Mouse (Mus musculus): ENCODE data around the gene Lrrc27. TPM values are rescaled to one million over a fixed set of nuclear protein-coding genes. Genes with fewer than 3 reads are reported as not detected.

The Lrrc27 gene
- polyA plus RNA-seq, 1 experiment from 2014 or later: 0.62 TPM

GRCm38 (mm10) chr7:139188634-139189207 is 24.1 kb upstream of the Lrrc27 start:
- Histone ChIP-seq H3K9me3 (replicated peaks) (no peaks in the 10 kb centered on the region), H3K4me1 (replicated peaks) (peaks cover 14% of the 10 kb centered on the region), H3K36me3 (no peaks in the 10 kb centered on the region), H3K27me3 (peaks cover 59% of the 10 kb centered on the region), H3K27ac (no peak overlapping the region), H3K4me2 (peak overlapping the region; percentile 76), H3K4me3 (replicated peaks) (peak overlapping the region; percentile 57), H3K9ac (no peak overlapping the region)
- ATAC-seq (ENCODE audit: low read depth) (peak; percentile 48; the same call in 1 of the 2 replicates), DNase-seq (no peak)
- WGBS (ENCODE audit: insufficient replicate concordance): 2% methylated on average over 23 of the region's 23 CpGs

DNA sequence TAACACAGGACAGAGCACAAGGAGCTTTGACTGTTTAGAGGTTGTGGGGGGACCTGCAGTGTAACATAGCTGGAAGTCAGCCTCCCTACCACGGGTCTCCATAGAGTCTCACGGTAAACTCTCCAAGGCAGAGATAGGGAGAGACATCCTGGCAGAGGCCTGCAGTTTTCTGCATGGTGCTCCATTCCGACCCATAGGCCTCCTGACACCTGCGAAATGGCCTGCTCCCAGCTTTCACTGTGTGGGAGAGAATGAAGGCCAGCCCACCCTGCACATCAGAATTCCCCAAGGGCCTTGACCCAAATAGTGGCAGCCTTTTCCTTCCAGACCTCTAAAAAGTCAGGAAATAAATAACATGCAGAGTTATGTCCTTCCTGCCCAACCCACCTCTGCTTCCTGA is 22.2 kb upstream of the Lrrc27 start:
- DNase-seq (no peak), ATAC-seq (ENCODE audit: low read depth) (no peak)
- no peak overlapping the region for H3K27ac ChIP-seq
- no peaks in the 10 kb centered on the region for H3K9me3 ChIP-seq (replicated peaks)
- H3K4me3 ChIP-seq (replicated peaks): no peak overlapping the region
- no peak overlapping the region for H3K4me2 ChIP-seq
- 67% methylated on average over 4 of the region's 4 CpGs for WGBS (ENCODE audit: insufficient replicate concordance)
- H3K36me3 ChIP-seq: no peaks in the 10 kb centered on the region
- no peak overlapping the region for H3K9ac ChIP-seq
- peaks cover 14% of the 10 kb centered on the region for H3K4me1 ChIP-seq (replicated peaks)
- H3K27me3 ChIP-seq: peaks cover 47% of the 10 kb centered on the region

DNA sequence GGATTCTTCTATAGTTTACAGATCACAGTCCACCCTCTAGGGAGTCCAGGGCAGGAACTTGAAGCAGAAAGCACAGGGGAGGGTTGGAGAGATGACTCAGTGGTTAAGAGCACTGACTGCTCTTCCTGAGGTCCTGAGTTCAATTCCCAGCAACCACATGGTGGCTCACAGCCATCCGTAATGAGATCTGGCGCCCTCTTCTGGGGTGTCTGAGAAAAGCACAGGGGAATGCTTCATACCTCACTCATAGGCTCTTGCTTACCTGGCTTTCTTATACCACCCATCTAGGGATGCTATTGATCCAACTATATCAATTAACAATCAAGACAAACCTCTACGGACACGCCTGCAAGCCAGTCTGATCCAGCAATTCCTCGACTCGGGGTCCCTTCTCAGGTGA is 21.2 kb upstream of the Lrrc27 start:
- Histone ChIP-seq H3K4me1 (replicated peaks) (peaks cover 14% of the 10 kb centered on the region), H3K36me3 (no peaks in the 10 kb centered on the region), H3K4me2 (no peak overlapping the region), H3K27ac (no peak overlapping the region), H3K4me3 (replicated peaks) (no peak overlapping the region), H3K27me3 (peaks cover 37% of the 10 kb centered on the region), H3K9ac (no peak overlapping the region), H3K9me3 (replicated peaks) (no peaks in the 10 kb centered on the region)
- WGBS (ENCODE audit: insufficient replicate concordance): 49% methylated on average over 6 of the region's 6 CpGs
- DNase-seq (no peak), ATAC-seq (ENCODE audit: low read depth) (no peak)

- no peaks in the 10 kb centered on the region for H3K36me3 ChIP-seq
- no peaks in the 10 kb centered on the region for H3K9me3 ChIP-seq (replicated peaks)
- 28% methylated on average over 4 of the region's 4 CpGs for WGBS (ENCODE audit: insufficient replicate concordance)
- no peak overlapping the region for H3K4me3 ChIP-seq (replicated peaks)
- no peaks in the 10 kb centered on the region for H3K4me1 ChIP-seq (replicated peaks)
- H3K27me3 ChIP-seq: peaks cover 24% of the 10 kb centered on the region
- H3K27ac ChIP-seq: no peak overlapping the region
- no peak for DNase-seq
- H3K4me2 ChIP-seq: no peak overlapping the region
- ATAC-seq (ENCODE audit: low read depth): no peak
- H3K9ac ChIP-seq: no peak overlapping the region
Observed at GRCm38 (mm10) chr7:139197022-139197421, 15.8 kb upstream of the Lrrc27 start.

DNA sequence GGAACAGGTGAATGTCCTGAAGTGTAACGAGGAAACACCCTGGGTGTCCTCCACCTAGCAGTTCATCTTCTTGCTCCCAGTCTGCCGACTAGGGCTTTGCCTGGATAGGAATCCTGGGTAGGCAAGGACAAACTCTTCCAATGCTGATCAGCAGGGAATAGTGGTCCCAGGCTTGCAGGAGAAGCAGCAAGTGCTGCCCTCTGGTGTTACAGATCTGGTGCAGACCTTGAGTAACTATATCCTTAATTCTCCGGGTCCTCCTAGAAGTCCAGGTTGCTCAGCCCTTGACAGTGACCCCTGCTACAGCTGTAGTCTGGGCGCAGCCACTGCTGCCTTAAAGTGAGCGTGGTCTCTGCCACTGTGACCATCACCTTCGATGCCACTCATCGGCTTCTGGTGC is 12.7 kb upstream of the Lrrc27 start:
- Histone ChIP-seq H3K9ac (no peak overlapping the region), H3K27ac (no peak overlapping the region), H3K27me3 (peaks cover 29% of the 10 kb centered on the region), H3K4me1 (replicated peaks) (no peaks in the 10 kb centered on the region), H3K36me3 (no peaks in the 10 kb centered on the region), H3K4me3 (replicated peaks) (no peak overlapping the region), H3K9me3 (replicated peaks) (no peaks in the 10 kb centered on the region), H3K4me2 (no peak overlapping the region)
- DNase-seq: no peak
- WGBS (ENCODE audit: insufficient replicate concordance): 21% methylated on average over 7 of the region's 7 CpGs
- ATAC-seq (ENCODE audit: low read depth): no peak

DNA sequence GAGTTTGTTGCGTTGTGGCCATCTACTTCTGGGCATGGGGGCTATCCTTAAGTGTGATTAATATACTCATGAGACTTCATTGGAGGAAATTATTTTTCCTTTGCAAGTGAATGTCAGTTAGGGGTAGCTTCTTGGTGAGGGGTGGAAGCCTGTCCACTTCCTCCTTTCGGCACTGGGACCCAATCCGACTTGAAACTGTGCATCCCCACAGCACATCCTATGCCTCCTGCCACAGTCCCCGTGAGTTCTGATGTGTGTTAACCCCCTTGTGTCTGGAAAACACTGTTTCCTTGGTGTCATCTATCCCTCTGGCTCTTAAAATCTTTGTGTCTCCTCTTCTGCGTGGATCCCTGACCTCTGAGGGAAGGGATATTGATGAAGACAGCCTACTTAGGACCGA is 11.6 kb upstream of the Lrrc27 start:
- Histone ChIP-seq H3K9ac (no peak overlapping the region), H3K4me2 (no peak overlapping the region), H3K4me1 (replicated peaks) (no peaks in the 10 kb centered on the region), H3K27me3 (peaks cover 29% of the 10 kb centered on the region), H3K36me3 (no peaks in the 10 kb centered on the region), H3K27ac (no peak overlapping the region), H3K4me3 (replicated peaks) (no peak overlapping the region), H3K9me3 (replicated peaks) (no peaks in the 10 kb centered on the region)
- ATAC-seq (ENCODE audit: low read depth): no peak
- 33% methylated on average over 6 of the region's 6 CpGs for WGBS (ENCODE audit: insufficient replicate concordance)
- no peak for DNase-seq

DNA sequence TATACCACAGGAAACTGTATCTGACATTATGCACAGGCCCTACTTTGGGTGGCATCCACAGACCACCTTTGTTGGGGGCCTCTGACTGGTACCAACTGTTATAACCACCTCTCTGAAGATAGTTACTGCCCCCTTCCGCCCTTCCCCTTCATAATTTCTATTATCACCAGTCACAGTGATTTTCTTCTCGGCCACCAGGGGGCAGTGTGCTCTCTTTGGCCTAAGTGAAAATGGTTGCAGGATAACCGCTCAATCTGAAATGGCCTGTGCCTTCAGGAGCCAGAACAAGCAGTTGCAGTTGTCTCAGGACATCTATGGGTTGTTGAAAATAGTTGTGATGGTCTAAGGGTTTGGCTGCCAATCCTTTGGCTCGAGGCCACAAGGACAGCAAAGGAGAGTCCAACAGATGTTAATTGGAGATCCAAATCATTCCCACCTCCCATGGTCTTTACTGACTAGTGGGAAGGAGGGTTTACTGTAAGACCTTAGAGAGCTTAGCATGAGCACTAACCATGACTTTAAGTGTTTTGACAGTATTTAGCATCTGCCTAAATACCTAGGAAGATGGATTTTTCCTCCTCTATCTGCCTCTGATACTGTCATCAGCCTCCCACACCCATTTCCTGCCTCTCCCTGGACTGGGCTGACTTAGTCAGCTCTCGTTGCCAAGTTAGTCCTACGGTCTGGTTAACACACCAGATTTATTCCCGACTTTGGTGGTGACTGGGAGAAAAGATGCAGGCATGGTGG is 4.6 kb upstream of the Lrrc27 start:
- no peaks in the 10 kb centered on the region for H3K9me3 ChIP-seq (replicated peaks)
- H3K4me3 ChIP-seq (replicated peaks): no peak overlapping the region
- H3K36me3 ChIP-seq: no peaks in the 10 kb centered on the region
- no peak overlapping the region for H3K27ac ChIP-seq
- H3K4me1 ChIP-seq (replicated peaks): peaks cover 13% of the 10 kb centered on the region
- 9% methylated on average over 7 of the region's 7 CpGs for WGBS (ENCODE audit: insufficient replicate concordance)
- H3K9ac ChIP-seq: no peak overlapping the region
- ATAC-seq (ENCODE audit: low read depth): no peak
- no peak overlapping the region for H3K4me2 ChIP-seq
- no peaks in the 10 kb centered on the region for H3K27me3 ChIP-seq
- DNase-seq: no peak

GRCm38 (mm10) chr7:139208773-139209095 is 4.1 kb upstream of the Lrrc27 start:
- Histone ChIP-seq H3K9ac (no peak overlapping the region), H3K4me1 (replicated peaks) (peaks cover 18% of the 10 kb centered on the region), H3K4me3 (replicated peaks) (no peak overlapping the region), H3K27me3 (no peaks in the 10 kb centered on the region), H3K36me3 (no peaks in the 10 kb centered on the region), H3K9me3 (replicated peaks) (no peaks in the 10 kb centered on the region), H3K4me2 (no peak overlapping the region), H3K27ac (no peak overlapping the region)
- ATAC-seq (ENCODE audit: low read depth): no peak
- no peak for DNase-seq
- WGBS (ENCODE audit: insufficient replicate concordance): 79% methylated on average over 4 of the region's 4 CpGs

GRCm38 (mm10) chr7:139211761-139212160 is 1.0 kb upstream of the Lrrc27 start:
- ATAC-seq (ENCODE audit: low read depth) (no peak), DNase-seq (no peak)
- H3K4me1 ChIP-seq (replicated peaks): peaks cover 19% of the 10 kb centered on the region
- no peaks in the 10 kb centered on the region for H3K36me3 ChIP-seq
- H3K4me3 ChIP-seq (replicated peaks): no peak overlapping the region
- no peaks in the 10 kb centered on the region for H3K9me3 ChIP-seq (replicated peaks)
- H3K27ac ChIP-seq: no peak overlapping the region
- no peaks in the 10 kb centered on the region for H3K27me3 ChIP-seq
- H3K4me2 ChIP-seq: no peak overlapping the region
- 80% methylated on average over 6 of the region's 6 CpGs for WGBS (ENCODE audit: insufficient replicate concordance)
- no peak overlapping the region for H3K9ac ChIP-seq

DNA sequence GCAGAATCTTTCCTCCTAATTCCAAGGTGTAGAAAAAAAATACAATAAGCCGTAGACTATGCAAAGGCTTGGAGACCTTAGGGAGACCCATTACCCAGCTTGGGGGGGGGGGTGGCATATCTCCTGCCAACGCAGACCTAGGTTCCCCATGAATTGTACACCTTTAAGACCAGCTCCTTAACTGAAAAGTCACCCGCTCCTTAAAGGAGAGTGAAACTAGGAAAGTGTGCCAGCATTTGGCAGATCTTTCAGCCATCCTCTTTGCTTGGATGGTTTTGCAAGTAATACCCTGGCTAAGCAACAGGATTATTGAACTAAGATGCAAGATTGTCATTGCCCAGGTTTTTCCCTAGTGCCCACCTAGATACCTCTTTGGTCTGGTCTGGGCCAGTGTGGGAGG is 963 bp downstream of the Lrrc27 start:
- no peaks in the 10 kb centered on the region for H3K36me3 ChIP-seq
- no peaks in the 10 kb centered on the region for H3K27me3 ChIP-seq
- WGBS (ENCODE audit: insufficient replicate concordance): 53% methylated on average over 3 of the region's 3 CpGs
- peaks cover 13% of the 10 kb centered on the region for H3K4me1 ChIP-seq (replicated peaks)
- DNase-seq (no peak), ATAC-seq (ENCODE audit: low read depth) (no peak)
- no peak overlapping the region for H3K27ac ChIP-seq
- H3K9ac ChIP-seq: peak overlapping the region; percentile 60
- peak overlapping the region; percentile 62 for H3K4me3 ChIP-seq (replicated peaks)
- H3K4me2 ChIP-seq: peak overlapping the region; percentile 68
- no peaks in the 10 kb centered on the region for H3K9me3 ChIP-seq (replicated peaks)

DNA sequence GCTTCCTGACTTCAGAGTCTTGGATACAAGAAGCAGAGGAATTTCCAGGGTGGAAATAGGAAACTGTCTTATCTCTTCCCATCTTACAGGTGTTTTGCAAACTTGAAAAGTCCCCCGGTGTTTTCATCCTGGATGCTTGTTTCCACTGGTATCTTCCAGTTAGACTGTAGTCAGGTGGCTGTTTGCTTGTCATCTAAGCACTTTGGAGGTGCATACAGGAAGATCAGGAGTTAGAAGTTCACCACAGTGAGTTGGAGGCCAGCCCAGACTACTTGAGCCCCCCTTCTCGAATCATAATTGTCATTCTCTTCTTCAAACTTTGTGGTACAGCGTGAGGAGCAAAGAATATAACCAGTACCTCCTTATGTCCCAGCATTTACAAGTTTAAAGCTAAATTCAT is 1.4 kb downstream of the Lrrc27 start:
- no peaks in the 10 kb centered on the region for H3K27me3 ChIP-seq
- H3K9ac ChIP-seq: no peak overlapping the region
- H3K27ac ChIP-seq: no peak overlapping the region
- H3K9me3 ChIP-seq (replicated peaks): no peaks in the 10 kb centered on the region
- H3K4me3 ChIP-seq (replicated peaks): no peak overlapping the region
- DNase-seq (no peak), ATAC-seq (ENCODE audit: low read depth) (no peak)
- H3K36me3 ChIP-seq: no peaks in the 10 kb centered on the region
- H3K4me1 ChIP-seq (replicated peaks): peaks cover 13% of the 10 kb centered on the region
- no peak overlapping the region for H3K4me2 ChIP-seq
- 61% methylated on average over 3 of the region's 3 CpGs for WGBS (ENCODE audit: insufficient replicate concordance)
